Mouse (Mus musculus): ENCODE results near the gene Fam118b. TPM values are rescaled to one million over a fixed set of nuclear protein-coding genes. Genes with fewer than 3 reads are reported as not detected.
A peak's percentile ranks its signal among the peaks of the same experiment; 100 is the strongest.

Fam118b gene
- polyA plus RNA-seq, 1 experiment: 18.8 TPM

DNA sequence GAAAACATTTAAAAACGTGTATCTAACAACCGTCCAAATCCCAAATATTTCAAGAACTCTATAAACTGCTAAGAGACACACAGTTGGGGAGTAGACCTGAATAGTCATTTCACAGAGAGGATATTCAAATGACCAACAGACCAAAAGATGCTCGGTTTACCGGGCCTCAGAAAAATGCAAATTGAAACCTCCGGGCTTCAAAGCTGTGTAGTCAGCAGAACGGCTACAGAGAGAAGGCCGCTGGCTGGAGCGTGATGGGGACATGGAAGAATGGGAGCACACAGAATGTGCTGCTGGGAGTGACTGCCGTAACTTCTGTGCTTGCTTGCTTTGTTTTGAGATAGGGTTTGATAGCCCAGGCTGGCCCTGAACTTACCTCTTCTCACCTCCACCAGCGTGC lies 69.3 kb downstream of the Fam118b start:
- DNase-seq (ENCODE audit: low read depth): no peak

- no peak for DNase-seq (ENCODE audit: low read depth)
Observed at GRCm38 (mm10) chr9:35197625-35198024, 70.0 kb downstream of the Fam118b start.

- no peak for DNase-seq (ENCODE audit: low read depth)
Observed at GRCm38 (mm10) chr9:35194048-35194447, 73.6 kb downstream of the Fam118b start.

- no peak for DNase-seq (ENCODE audit: low read depth)
Observed at GRCm38 (mm10) chr9:35192983-35193542, 74.5 kb downstream of the Fam118b start.

DNA sequence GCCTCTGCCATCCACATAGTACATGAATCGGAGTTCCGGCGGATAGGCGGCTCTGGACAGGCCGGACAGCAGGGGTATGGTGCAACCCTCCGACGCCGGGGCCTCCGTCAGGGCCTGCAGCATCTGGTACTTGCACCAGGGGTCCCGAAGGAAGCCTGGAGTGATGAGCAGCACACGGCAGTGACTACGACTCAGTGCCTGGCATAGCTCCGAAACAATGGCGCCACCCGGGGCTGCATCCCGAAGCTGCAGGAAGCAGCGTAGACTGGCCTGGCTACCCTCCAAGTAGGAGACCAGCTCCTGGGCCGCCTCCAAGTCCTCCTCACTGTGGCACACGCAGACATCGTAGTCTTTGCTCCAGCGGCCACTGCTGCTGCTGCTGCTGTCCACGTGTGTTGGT lies 78.9 kb downstream of the Fam118b start:
- DNase-seq (ENCODE audit: low read depth): no peak

DNA sequence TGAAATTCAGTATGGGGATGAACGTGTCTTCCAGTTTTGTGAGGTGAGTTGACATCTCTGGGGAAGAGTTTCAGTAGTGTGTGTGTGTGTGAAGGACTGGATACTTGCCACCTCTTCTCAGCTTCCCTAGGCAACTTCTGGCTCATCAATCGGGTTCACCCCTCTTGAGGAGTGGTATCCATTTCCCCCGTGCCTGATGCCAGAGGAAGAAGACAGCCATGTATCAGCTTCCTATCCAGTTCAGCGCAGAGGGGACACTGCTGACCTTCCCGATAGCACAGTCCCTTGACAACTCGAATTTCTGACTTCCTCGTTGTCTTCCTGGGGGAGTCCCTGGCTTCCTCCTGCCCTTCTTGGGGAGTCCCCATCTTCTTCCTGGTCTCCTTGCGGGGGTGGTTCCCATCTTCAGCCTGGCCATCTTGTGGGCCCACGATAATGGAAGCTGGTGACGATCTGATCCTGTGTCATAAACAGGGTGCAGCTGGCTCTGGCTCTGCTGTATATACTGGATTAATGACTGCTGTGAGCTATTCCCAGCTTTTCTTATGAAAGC lies 80.2 kb downstream of the Fam118b start:
- no peak for DNase-seq (ENCODE audit: low read depth)

GRCm38 (mm10) chr9:35186430-35186829 lies 81.2 kb downstream of the Fam118b start:
- no peak for DNase-seq (ENCODE audit: low read depth)

- DNase-seq (ENCODE audit: low read depth): no peak
Observed at GRCm38 (mm10) chr9:35183359-35183758, 84.2 kb downstream of the Fam118b start.

DNA sequence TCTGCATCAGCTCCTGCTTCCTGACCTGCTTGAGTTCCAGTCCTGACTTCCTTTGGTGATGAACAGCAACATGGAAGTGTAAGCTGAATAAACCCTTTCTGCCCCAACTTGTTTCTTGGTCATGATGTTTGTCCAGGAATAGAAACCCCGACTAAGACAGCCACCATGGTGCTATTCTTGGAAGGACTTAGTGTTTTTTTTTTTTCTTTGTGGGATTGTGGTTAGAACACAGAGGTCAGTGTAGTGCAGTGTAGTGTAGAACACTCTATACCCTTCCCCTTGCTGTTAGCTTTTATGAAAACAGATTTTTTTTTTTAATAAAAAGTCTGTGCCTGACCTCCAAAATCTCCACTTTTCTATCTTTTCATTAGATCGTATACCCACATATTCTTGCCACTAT lies 84.8 kb downstream of the Fam118b start:
- DNase-seq (ENCODE audit: low read depth): no peak

DNA sequence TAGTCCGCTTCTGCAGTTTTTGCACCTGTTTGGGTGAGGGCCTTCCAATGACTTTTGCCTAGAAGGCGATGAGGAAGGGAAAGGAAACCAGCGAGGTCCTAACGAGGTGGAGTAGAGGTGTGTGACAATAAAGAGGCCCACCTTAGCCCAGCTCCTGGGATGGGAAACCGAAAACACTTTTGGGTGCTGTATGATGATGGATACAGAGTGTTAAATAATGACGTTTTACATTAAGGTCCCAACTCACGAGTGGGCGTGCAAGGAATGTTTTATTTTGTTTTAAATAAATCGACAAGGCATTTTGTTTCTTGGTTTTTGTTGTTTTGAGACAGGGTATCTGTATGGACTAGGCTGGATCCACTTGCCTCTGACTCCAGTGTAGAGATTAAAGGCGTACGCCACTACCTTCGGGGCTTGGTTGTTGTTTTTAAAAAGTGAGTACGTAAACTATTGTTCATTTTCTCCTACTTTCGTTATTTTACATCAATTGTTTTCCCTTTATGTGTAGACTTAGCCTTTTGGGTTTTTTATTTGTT lies 91.4 kb downstream of the Fam118b start:
- DNase-seq (ENCODE audit: low read depth): no peak

DNA sequence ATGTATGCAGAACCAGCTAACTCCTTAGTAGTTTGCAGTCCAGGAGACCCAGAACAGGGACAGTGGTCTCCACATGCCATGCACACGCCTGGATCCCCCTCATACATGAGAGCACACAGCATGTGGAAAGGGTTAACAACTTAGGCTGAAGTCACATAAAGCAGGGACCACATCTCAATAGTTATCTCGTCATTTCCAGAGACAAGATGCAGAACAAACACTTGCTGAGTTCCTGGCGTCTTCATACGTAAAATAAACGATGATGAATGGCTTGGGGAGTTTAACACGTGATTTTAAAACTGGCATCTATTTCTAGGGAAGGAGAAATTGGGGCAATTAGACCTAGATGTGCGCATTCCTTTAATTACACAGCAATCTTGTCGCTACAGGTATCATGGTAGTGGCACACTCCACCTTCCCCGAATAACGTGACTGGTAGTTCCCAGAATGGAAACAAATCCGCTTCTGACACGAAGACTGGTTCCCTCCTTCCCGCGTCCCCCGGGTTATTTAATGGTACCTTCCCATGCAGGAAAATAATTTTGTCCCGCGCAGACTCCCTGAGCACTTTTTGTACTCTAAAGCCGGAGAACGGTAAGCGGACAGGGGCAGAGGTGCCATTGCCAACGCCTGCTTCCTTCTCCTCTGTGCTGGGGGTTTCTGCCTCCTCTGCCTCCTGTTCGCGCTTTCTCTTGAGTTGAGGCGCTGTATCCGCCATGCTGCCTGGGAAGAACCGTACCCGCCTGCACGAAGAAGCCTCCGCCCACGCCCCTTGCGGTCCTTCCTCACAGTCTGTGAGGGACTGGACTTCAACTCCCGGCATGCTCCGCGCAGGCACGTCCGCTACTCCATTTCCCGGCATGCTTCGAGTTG lies 92.1 kb downstream of the Fam118b start, which contains the start of gene Dcps:
Dcps (minus strand) TSS at position 811 of the 873 bp plus-strand sequence.
- DNase-seq (ENCODE audit: low read depth): peak; percentile 75

DNA sequence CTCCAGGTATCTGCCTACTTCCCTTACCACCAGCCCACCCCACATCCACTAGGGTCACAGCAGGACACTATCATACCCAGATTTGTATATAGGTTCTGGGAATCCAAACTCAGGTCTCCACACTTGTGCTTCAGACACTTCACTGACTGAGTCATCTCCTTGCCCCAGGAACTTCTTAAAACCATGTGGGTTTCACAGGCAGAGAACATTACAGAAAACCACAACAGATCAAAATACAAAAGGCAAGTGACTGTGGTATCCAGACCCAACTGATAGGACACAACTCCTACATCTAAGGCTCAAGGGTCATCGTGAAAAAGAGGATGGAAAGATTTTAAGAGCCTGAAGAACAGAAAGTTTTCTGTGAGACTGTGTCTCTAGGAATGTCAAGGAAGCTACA lies 94.3 kb downstream of the Fam118b start:
- no peak for DNase-seq (ENCODE audit: low read depth)

- DNase-seq (ENCODE audit: low read depth): no peak
Observed at GRCm38 (mm10) chr9:35170071-35170470, 97.5 kb downstream of the Fam118b start.

Other genes with a start within 250 kb of the Fam118b start
- 4.9 and 9.5 TPM in 2 replicates for gene St3gal4, start 148.5 kb downstream of the Fam118b start, polyA plus RNA-seq (2012; rRNA removed)
- gene Dcps, start 91.7 kb downstream of the Fam118b start, polyA plus RNA-seq (2012; rRNA removed): 34.5 and 37.4 TPM in 2 replicates
- gene Srpr, start 67.6 kb downstream of the Fam118b start, polyA plus RNA-seq (2012; rRNA removed): 134 and 157 TPM in 2 replicates
- 12.2 and 13.6 TPM in 2 replicates for gene Tirap, start 67.5 kb downstream of the Fam118b start, polyA plus RNA-seq (2012; rRNA removed)
- gene Foxred1, start 56.8 kb downstream of the Fam118b start, polyA plus RNA-seq (2012; rRNA removed): 36.9 and 41.5 TPM in 2 replicates
- 9.4 and 11.5 TPM in 2 replicates for gene Rpusd4, start 60 bp upstream of the Fam118b start, polyA plus RNA-seq (2012; rRNA removed)
- gene Cdon, start 153.3 kb upstream of the Fam118b start, polyA plus RNA-seq (2012; rRNA removed): 18.4 and 19.6 TPM in 2 replicates

Data from gonadal fat pad, adult 2 months (tissue).